Mouse (Mus musculus): ENCODE results near the gene Miip.
"Not testable (repeated sequence)": the region's sequence is repeated elsewhere in the genome, so short reads cannot be mapped to it uniquely, and the experiment has no call there.

DNA sequence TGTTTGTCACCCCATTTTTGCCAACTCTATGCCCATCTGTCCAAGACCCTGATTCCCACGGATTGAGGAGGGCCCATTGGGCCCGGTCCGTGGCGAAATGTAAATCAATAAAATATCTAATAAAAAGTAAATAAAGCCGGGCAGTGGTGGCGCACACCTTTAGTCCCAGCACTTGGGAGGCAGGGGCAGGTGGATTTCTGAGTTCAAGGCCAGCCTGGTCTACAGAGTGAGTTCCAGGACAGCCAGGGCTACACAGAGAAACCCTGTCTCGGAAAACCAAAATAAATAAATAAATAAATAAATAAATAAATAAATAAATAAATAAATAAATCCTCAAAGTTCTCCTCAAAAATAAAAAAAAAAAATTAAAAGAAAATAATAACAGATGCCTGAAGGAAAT, 49.0 kb downstream of the Miip start:
- not testable (repeated sequence) for TF ChIP-seq CTCF (IDR thresholded peaks at IDR 0.05; ENCODE audit: low read depth); EP300 (optimal IDR thresholded peaks at IDR 0.05)

Data from stomach, postnatal 0 days (tissue).